Mouse (Mus musculus) c-Kit-positive CD71-positive TER-119-negative erythroid progenitor cells, embryonic 14.5 days (primary cell): ENCODE measurements around the gene Rsph1.

Experiments
- DNase-seq: peaks from one replicate; pipeline ENCODE4 v3.0.0-alpha.2; 2013; ENCODE audit warnings: low read depth

Gene Rsph1

GRCm38 (mm10) chr17:31276922-31277918, at the start of gene Rsph1:
Gene Rsph1, minus strand, starts transcription at chr17:31277383.
- DNase-seq = no peak

DNA sequence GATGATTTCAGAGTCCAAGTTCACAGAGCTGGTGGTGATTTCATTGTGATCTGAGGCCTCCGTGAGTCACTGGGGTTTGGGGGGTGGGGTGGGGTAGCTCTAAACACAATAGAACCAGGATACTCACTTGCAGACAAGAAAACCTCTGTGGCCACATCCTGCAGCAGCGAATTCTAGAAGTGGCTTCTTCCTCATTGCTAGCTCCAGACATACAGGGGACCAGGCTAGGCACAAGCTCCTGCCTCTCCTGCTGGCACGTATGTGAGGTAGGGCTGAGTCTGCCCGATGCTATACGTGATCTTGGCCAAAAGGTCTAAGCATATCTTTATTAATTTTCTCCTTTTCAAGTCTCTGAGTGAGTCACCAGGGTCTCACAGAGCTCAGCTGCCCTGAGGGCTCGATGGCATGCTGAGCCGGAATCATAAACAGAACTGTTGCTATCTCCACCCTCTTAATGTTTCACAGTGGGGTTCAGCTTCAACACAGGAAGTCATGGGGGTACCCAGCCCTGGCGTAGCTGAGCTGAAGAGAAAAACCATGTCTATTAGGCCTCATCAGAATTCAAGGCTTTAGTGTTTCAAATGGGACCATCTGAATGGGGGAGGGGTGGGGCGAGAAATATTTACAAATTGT, 49.2 kb upstream of the Rsph1 start:
- no peak for DNase-seq

DNA sequence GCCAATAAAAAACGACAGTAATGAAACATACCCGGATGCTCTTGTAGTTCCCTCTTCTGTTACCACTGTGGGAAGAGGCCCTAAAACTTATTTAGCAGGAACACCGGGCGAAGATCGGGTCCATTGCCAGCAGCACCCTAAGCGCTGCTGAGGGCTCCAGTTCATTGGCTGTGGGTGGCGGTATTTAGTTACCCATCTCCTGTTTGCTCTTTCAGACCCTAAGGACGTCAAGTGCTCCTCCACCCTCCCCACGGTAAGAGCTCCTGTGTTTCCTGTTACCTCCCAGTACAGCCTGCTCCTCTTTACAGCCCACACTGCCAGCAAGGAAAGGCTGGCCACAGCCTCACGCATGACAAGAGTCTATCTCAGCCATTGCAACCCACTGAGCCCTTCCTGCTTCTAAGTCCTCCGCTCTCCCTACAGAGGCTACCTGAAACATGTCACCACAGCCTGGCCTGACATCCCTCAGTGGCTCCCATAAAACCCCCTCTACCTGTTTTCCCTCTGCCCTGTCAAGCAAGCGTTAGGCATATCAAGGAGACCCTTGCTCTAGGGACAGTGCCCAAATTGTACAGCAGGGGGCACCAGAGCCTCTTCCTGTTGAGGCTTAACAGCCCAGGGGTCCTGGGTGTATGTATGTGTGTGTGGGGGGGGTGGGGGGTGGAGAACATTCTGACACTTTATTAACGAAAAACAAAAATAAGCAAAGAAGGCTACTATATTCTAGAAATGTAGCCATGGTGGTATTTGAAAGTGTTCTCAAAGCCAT, 48.5 kb upstream of the Rsph1 start:
- no peak for DNase-seq

DNA sequence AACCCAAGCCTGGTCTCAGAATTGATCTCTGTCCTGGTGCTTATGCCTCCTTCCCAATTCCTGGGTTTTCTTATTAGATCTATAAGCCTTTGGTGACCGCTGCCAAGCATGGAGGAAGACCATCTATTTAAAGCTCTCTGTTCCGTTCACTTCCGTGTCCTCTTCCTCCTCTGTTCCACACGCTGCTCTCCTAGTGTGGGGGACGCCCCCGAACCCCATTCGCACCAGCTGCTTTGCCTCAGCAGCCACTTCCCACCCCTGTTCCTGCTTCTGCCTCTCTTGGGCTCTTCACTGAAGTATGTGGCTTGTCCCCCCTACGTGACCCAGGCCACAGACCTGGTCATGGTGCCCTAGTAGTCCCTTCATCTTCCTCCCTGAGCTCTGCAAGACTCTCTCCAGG, 47.0 kb upstream of the Rsph1 start:
- no peak for DNase-seq

DNA sequence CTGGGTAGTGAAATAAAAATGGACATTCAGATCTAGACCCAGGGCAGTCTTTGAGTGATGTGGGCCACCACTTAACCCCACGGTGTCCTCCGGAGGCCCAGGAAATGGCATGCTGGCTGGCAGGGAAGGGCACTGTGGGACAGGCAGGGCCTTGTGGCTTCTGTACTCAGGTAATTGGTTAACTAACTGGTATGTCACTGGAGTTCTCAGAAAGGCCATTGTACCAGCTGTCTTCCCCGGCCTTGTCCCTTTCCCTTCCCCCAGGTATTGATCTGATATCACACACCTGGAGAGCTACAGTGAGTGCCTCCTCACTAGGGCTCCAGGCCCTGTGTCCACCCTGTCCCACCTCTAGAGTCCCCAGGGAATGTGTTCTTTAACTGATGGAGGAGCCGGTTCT, 46.2 kb upstream of the Rsph1 start:
- no peak for DNase-seq

DNA sequence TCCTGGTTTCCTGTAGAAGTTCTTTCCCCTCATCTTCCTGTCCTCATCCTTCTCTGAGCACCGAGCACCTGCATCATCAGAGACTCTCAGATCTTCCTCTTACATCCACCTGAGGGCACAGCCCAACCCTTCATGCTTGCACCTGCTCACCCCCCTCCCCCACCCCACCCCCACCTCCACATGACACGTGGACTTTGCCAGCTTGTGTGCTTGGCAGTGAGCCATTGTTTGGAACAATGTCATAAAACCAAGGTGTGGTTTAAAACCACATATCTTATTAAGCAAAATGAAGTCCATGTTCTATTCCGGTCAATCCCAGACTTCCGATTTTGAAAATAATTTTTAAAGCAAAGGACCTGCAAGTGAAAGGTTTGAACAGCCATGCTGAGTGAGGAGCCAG, 45.3 kb upstream of the Rsph1 start:
- DNase-seq = no peak

GRCm38 (mm10) chr17:31321425-31321824, 44.2 kb upstream of the Rsph1 start:
- no peak for DNase-seq

DNA sequence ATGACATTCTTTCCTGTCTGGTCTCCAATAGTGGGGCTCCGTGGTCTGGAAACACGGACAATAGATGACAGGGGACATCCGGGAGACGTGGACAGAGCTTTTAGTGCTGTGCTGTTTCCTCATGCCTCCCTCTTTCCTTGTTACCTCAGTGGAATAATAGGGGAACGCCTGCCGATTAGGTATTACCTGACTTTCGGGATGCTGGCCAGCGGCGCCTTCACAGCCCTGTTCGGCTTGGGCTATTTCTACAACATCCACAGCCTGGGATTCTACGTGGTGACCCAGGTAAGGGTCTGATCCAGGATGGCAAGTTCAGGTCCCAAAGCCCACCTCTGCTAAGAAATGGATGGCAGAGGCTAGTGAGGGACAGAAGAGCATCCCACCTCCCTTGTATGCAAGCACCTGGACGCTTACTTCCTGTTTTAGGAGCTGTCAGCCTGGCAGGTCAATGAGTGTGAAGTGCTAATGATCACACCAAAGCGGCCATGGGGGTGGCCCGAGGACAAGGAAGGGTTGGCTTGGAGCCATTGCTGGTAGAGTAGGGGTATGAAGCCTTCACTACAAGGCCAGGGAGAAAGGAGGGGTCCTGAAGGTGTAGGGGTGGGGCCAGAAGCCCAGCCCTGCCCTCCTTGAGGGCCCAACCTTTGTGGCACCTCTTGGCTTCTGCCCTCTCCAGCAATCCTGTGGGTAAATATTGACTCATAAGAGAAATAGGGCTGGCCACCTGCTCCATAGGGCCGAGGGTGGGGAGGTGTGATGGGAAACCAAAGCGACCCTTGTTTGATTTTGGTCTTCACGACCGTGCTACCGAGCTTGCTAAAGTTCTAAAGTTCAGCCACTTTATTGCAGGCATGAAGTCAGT, 42.0 kb upstream of the Rsph1 start:
- DNase-seq = no peak

DNA sequence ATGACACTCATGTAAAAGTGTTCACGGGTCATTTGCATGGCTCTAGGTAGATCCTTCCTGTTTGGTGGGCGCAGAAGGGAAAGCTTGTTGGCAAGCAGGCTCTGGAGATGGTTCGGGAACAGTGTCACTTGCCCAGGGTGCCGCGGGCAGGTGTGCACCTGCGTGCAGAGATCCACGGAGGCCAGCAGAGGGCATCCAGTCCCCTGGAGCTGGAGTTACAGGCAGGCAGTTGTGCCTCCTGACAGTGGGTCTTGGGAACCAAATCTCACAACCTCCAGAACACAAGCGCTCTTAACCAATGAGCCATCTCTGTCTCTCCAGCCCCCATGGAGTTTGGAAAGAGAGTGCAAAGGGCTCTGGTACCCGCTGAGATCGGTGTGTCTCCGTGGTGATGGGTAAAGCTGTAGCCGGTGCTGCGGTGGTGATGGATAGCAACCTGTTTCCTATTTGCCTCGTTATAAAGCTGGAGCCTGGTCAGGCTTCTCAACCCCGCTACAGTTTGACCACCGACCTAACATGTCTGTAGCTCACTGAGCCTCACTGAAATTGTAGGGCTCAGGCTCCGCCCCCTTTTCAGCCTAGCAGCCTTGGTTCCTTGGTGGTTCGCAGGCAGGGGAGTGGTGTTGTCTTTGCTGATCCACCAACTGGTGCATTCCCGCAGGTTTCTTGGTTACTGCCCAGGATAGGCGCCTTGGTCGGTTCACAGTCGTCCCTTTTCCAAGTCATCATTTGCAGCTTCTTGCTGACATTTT, 40.5 kb upstream of the Rsph1 start:
- no peak for DNase-seq

DNA sequence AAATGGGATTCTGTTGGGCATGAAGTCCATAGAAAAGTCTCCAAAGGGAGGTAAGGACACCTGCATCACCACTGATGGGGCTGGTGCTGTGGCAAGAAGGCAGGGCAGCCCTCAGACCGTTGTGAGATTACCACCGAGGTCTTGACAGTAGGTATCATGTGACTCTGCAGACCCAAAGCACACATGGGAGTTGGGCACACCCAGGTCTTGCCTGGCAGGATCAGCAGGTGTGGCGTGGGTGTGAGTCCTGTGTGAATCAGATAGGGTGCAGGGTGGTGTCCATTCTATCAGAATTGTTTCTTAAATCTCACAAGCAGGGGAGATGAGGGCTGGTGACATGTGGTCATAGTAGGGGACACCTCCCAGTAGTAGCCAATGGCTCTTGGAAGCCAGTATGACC, 39.8 kb upstream of the Rsph1 start:
- DNase-seq = no peak

GRCm38 (mm10) chr17:31315993-31316392, 38.8 kb upstream of the Rsph1 start:
- DNase-seq = no peak

DNA sequence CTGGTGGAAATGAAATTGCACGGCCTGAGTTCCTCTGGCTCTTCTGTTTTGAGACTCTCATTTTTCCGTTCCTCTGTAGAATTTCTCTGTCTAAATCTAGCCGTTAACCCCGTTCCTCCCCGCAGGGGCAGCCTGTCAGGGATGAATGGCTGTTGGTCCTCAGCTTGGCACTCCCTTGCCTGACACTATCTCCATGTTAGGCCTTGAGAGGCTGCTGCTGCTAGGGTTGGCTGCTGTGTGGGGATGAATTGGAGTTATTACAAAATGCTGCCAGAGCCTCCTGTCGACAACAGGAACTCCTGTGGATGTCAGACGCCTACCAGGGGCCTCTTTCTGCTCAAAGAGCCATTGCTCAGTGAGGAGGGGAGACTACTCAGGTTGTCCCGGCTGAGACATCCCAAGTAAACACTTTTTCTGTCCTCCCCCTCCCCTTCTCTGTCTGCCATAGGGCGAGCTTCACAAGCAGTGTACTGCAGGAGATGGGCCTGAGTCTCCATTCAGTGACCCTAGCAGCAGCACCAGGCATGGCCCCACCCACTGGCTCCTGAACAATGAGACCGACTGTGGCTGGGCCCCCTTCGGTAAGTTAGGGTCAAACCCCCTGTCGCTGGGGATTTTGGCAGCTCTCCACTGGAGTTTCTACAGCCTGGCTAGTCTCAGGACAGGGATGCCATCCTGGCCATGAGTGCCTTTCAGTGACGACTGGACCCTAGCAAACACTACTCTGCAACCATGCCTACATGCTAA, 38.0 kb upstream of the Rsph1 start:
- no peak for DNase-seq

- no peak for DNase-seq
Measured at GRCm38 (mm10) chr17:31312648-31313047, 35.5 kb upstream of the Rsph1 start.

DNA sequence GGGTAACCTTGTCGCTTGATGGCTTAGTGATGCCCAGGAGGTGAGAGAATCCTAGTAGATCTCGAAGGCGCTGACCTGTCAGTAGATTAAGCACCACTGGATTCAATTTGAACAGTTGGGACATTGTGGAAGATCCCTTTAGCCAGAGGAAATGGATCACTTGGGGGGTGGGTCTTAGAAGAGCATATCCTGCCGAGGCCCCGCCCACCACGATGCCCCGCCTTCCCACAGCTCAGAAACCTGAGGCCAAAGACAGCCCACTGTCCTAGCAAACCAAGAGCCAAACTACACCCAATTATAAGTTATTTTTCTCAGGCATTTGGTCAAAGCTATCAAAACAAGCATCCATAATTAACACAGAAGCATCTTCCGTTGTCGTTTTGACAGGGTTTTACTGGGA, 33.9 kb upstream of the Rsph1 start:
- DNase-seq = no peak

GRCm38 (mm10) chr17:31309281-31309793, 32.2 kb upstream of the Rsph1 start:
- DNase-seq = no peak

GRCm38 (mm10) chr17:31308291-31308816, 31.2 kb upstream of the Rsph1 start:
- no peak for DNase-seq

DNA sequence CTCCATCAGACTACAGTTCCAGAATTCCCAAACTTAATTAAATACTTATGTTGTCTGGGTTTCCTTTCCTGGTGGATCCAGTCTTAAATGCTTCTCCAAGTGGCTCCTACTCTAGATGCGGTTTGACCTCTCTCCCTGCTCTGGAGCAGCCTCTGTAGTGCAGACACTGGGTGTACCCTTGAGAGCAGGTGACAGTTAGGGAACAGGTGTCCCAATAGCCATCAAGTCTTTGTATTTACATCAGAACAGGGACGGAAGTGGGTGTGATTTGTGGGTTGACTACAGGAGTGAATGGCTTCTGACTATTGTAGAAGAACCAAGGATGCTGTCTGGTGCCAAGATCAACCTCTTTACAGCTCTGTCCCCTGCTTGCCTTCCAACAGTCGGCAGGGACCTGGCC, 30.6 kb upstream of the Rsph1 start:
- DNase-seq = no peak

DNA sequence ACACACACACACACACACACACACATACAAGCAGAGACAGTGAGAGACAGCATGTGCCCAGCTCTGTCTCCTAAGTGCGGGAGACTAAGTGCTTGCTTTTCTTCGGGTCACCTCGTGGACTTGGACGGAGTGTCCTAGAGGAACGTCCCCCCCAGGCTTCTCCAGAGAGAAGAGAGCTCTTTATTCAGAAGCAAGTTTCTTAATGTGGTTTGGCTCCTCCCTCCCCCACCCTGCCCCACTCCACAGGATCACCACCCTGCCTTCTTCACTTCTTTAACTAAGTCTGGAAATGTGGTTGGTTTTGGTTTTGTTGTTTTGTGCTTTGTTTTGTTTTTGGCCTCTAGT, 28.6 kb upstream of the Rsph1 start:
- DNase-seq = no peak

DNA sequence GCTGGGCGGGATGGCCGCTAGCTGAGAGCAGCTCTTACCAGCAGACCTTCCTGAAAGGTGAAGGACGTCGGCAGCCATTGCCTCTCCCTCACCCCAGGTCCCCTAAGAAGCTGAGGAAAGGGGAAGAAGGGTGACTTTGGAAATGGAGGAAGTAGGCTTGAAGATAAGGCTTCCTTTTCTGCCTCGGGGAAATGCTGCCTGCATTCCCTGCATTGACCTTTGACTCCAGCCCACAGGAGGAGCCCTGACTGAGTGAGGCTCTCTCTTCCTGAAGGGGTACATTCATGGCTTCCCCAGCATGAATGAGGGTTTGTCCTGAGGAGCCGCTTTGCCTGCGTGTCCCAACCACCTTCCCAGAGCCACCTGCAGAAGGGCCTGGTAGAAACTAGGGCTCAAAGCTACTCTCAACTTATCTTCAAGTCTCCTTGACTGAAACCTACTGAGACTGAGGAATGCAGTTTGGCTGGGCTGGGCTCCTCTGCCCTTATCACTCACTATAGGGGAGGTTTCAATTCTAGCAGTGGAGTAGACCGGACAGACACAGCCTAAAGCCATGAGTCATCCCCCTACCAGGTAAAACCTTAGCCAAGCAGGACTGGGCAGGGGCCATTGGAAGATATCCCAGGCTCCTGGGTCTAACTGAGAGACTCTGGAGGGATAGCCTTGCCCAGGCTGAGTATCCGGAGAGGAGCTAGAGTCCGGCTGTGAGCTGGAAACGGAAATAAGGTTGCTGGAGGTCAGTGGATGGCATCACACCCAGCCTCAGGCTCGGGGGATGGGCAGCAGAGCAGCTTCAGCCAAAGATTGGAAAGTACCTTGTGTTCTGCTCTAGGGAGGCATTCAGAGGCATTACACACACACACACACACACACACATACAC, 28.0 kb upstream of the Rsph1 start:
- no peak for DNase-seq
